Mouse (Mus musculus) kidney, adult 2 months (tissue): ENCODE results near the gene Best3. TPM values are rescaled to one million over a fixed set of nuclear protein-coding genes. Genes with fewer than 3 reads are reported as not detected.

ENCODE experiments used
- DNase-seq: peaks from one replicate; pipeline ENCODE4 v3.0.0; 2021
- H3K27ac ChIP-seq: fragments of 200-500 bp; 2 replicates; pipeline ENCODE4 v1.5.1; 2012; ENCODE audit warnings: low read depth, low read length, control low read depth, inconsistent platforms; ENCODE audit not compliant: insufficient read depth
- H3K27me3 ChIP-seq: fragments of 200-500 bp; replicated peaks from 2 replicates; pipeline ENCODE4 v1.6.1; 2012; ENCODE audit warnings: mild to moderate bottlenecking, moderate library complexity, low read length, inconsistent platforms; ENCODE audit not compliant: control insufficient read depth, insufficient read depth
- H3K36me3 ChIP-seq: fragments of 200-500 bp; 2 replicates; pipeline ENCODE4 v1.6.1; 2012; ENCODE audit warnings: mild to moderate bottlenecking, moderate library complexity, low read length, inconsistent platforms; ENCODE audit not compliant: control insufficient read depth, insufficient read depth
- H3K4me1 ChIP-seq: fragments of 200-500 bp; 2 replicates; pipeline ENCODE4 v1.6.1; 2011; ENCODE audit warnings: low read length; ENCODE audit not compliant: control insufficient read depth, insufficient read depth
- H3K4me3 ChIP-seq: fragments of 200-500 bp; 2 replicates; pipeline ENCODE4 v1.5.1; 2011; ENCODE audit warnings: mild to moderate bottlenecking, low read depth, low read length, control low read depth; ENCODE audit not compliant: insufficient read depth
- CTCF ChIP-seq: fragments of 200-500 bp; conservative IDR thresholded peaks from 2 replicates; pipeline ENCODE4 v1.5.1; 2011; ENCODE audit warnings: low read depth, mild to moderate bottlenecking, control low read depth, low read length, moderate library complexity, mixed read lengths; ENCODE audit not compliant: insufficient read depth, insufficient read length
- POLR2A ChIP-seq: fragments of 200-500 bp; IDR thresholded peaks from one replicate; pipeline ENCODE4 v1.6.1; 2011; ENCODE audit warnings: low read depth, low read length, control low read depth
- WGBS: fragments of 180-500 bp; shearing (Covaris S2); methylation state at CpG from one replicate; pipeline ENCODE4 v1.1.7; 2018; 5-methylcytosine and 5-hydroxymethylcytosine counted together
- polyA plus RNA-seq: library from polyadenylated mRNA; depleted of rRNA; stranded (reverse); fragments of >200 nt; gene quantifications from 2 replicates; pipeline ENCODE4 v1.2.3, GENCODE M21; 2012

Best3 gene
- polyA plus RNA-seq, 1 experiment: 0.97 TPM

- H3K4me3 ChIP-seq: peak within 1 kb of the TSS; percentile 86
- 4% methylated on average over 101 of the region's 103 CpGs for WGBS
Measured at GRCm38 (mm10) chr10:116950009-116950769, 35.9 kb upstream of the Best3 start, which contains the start of gene Rab3ip. Gene Rab3ip (minus strand): TSS chr10:116950769.

GRCm38 (mm10) chr10:116950886-116951285, 35.2 kb upstream of the Best3 start:
- WGBS: 19% methylated on average over 5 of the region's 5 CpGs
- TF ChIP-seq POLR2A: no peak
- TF ChIP-seq CTCF: no peak
- DNase-seq: no peak
- Histone ChIP-seq H3K36me3 (no peaks in the 10 kb centered on the region), H3K4me3 (peak overlapping the region; percentile 43), H3K4me1 (peaks cover 3% of the 10 kb centered on the region; the same call in 1 of the 2 replicates), H3K27me3 (no peaks in the 10 kb centered on the region), H3K27ac (peak overlapping the region; percentile 63)

More at GRCm38 (mm10) chr10:116950009-116950769, 35.9 kb upstream of the Best3 start, which contains the start of gene Rab3ip:
- peak; percentile 50 for TF ChIP-seq POLR2A
- TF ChIP-seq CTCF: peak; percentile 73
- Histone ChIP-seq H3K36me3 (no peaks in the 10 kb centered on the region), H3K27me3 (no peaks in the 10 kb centered on the region), H3K4me1 (peaks cover 4% of the 10 kb centered on the region; the same call in 1 of the 2 replicates), H3K27ac (peak within 1 kb of the TSS; percentile 99)
- DNase-seq: peak; percentile 92

- 93% methylated on average over 6 of the region's 6 CpGs for WGBS
- peaks cover 2% of the 10 kb centered on the region; the same call in 1 of the 2 replicates for H3K4me1 ChIP-seq
- TF ChIP-seq CTCF (no peak), POLR2A (no peak)
- no peak overlapping the region for H3K27ac ChIP-seq
- H3K4me3 ChIP-seq: no peak overlapping the region
- no peak for DNase-seq
- no peaks in the 10 kb centered on the region for H3K36me3 ChIP-seq
- H3K27me3 ChIP-seq: no peaks in the 10 kb centered on the region
Measured at GRCm38 (mm10) chr10:116955191-116955590, 30.9 kb upstream of the Best3 start.

GRCm38 (mm10) chr10:116956483-116957158, 29.5 kb upstream of the Best3 start:
- Histone ChIP-seq H3K27me3 (no peaks in the 10 kb centered on the region), H3K36me3 (no peaks in the 10 kb centered on the region), H3K27ac (no peak overlapping the region), H3K4me3 (no peak overlapping the region), H3K4me1 (peaks cover 2% of the 10 kb centered on the region; the same call in 1 of the 2 replicates)
- TF ChIP-seq CTCF (no peak), POLR2A (no peak)
- no peak for DNase-seq
- 94% methylated on average over 11 of the region's 11 CpGs for WGBS

DNA sequence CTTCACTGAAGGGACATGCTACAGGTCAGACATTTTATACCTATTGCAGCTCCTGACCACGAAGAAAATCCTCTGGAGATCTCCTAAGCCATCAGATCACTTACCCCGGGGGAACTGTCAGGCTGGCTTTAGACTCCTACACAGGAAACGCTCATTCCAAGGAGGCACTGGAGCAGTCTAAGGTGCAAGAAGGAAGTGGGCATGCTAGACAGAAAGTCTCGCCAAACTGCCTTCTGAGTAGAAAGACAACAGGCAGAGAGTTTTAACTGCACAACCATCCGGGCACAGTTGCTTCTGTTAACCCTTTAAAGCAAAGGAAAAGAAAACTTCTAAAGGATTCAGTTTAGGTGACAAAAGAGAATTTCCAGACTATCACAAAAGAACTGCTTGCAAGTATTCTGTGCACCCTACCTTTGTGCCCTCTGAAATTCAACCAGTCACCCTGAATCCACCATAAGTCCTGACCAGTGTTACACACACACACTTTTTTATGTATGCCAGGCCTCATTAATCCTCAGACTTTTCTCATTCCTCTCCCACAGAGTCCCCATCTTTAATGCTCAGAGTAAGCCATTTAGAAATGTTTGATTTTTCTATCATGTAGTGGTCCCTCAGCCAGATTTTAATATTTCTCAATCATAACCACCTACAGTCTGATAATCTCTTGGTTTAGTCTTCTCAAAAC, 28.1 kb upstream of the Best3 start:
- 5% methylated on average over 5 of the region's 5 CpGs for WGBS
- Histone ChIP-seq H3K4me1 (peaks cover 10% of the 10 kb centered on the region), H3K36me3 (no peaks in the 10 kb centered on the region), H3K27me3 (no peaks in the 10 kb centered on the region), H3K27ac (0 out of 2 replicates have a peak overlapping the region, but pooled peaks have one; percentile 40), H3K4me3 (no peak overlapping the region)
- peak; percentile 57 for DNase-seq
- TF ChIP-seq POLR2A (no peak), CTCF (no peak)

DNA sequence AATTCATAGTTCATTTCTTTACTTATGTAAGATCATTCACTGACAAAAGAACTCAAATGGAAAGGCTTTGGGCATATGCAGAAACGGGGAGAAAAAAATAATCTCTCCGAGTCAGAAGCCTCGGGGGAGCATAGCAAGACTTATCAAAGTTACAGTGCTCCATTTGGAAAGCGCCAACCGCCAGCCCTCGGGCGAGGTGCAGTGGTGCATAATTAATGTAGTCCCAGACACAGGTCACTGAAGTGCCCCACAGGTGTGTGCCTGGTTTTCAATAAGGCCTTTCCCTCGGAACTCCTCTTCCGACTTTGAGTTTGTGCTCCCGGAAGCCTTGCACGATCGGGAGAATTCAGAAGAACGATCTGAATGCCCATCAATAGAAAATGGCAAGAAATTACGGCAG, 24.0 kb upstream of the Best3 start:
- Histone ChIP-seq H3K4me1 (peaks cover 12% of the 10 kb centered on the region), H3K4me3 (no peak overlapping the region), H3K36me3 (no peaks in the 10 kb centered on the region), H3K27ac (0 out of 2 replicates have a peak overlapping the region, but pooled peaks have one; percentile 24), H3K27me3 (no peaks in the 10 kb centered on the region)
- TF ChIP-seq CTCF (no peak), POLR2A (no peak)
- 55% methylated on average over 14 of the region's 14 CpGs for WGBS
- DNase-seq: peak; percentile 52

DNA sequence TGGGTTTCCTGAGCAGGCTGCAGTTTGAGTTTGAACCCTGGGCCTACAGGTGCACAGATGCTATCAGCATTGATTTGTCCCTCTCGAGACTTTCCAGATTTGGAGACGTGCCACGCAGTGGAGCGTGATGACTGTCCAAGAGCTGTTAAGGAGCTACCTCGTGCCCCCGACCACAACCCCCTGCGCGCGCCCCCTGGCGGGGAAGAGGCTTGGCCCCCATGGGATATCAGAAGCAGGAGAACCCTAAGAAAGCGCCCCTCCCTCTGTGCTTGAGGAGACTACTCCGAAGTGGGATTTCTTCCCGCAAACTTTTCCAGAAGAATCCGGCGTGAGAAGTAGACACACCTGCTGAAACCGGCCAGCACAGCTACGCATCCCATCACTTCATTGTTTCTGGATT, 23.3 kb upstream of the Best3 start:
- Histone ChIP-seq H3K4me3 (no peak overlapping the region), H3K27me3 (no peaks in the 10 kb centered on the region), H3K27ac (no peak overlapping the region), H3K4me1 (peaks cover 15% of the 10 kb centered on the region), H3K36me3 (no peaks in the 10 kb centered on the region)
- no peak for DNase-seq
- WGBS: 58% methylated on average over 17 of the region's 17 CpGs
- no peak for TF ChIP-seq POLR2A
- TF ChIP-seq CTCF: no peak
